Mouse (Mus musculus) kidney, postnatal 0 days (tissue): ENCODE results near the gene Gm28043. TPM values are rescaled to one million over a fixed set of nuclear protein-coding genes. Genes with fewer than 3 reads are reported as not detected.
A peak's percentile ranks its signal among the peaks of the same experiment; 100 is the strongest.
"Not testable (repeated sequence)": the region's sequence is repeated elsewhere in the genome, so short reads cannot be mapped to it uniquely, and the experiment has no call there.

Experiments
- ATAC-seq: fragments of 200-750 bp; cut with Nextera tagmentation; replicated peaks from 2 replicates; pipeline ENCODE4 v1.8.0; 2017; ENCODE audit warnings: low read depth, moderate number of reproducible peaks, moderate TSS enrichment, moderate library complexity; ENCODE audit not compliant: low FRiP score
- DNase-seq: peaks from one replicate; pipeline ENCODE4 v3.0.0-alpha.2; 2016; ENCODE audit warnings: low spot score
- H3K27ac ChIP-seq: fragments of 300-500 bp; sonication (generic); 2 replicates; pipeline ENCODE4 v1.5.1; 2014; ENCODE audit warnings: mild to moderate bottlenecking
- H3K27me3 ChIP-seq: fragments of 300-500 bp; sonication (generic); 2 replicates; pipeline ENCODE4 v1.6.1; 2014; ENCODE audit warnings: low read length, mixed read lengths; ENCODE audit not compliant: insufficient read depth
- H3K36me3 ChIP-seq: fragments of 300-500 bp; sonication (generic); 2 replicates; pipeline ENCODE4 v1.6.1; 2014; ENCODE audit warnings: low read length, mixed read lengths; ENCODE audit not compliant: insufficient read depth
- H3K4me1 ChIP-seq: fragments of 300-500 bp; sonication (generic); replicated peaks from 2 replicates; pipeline ENCODE4 v1.6.1; 2014; ENCODE audit warnings: antibody characterized with exemption, low read length, mixed read lengths; ENCODE audit not compliant: insufficient read depth
- H3K4me2 ChIP-seq: fragments of 300-500 bp; sonication (generic); 2 replicates; pipeline ENCODE4 v1.6.1; 2014; ENCODE audit warnings: mild to moderate bottlenecking, low read length, moderate library complexity, mixed read lengths
- H3K4me3 ChIP-seq: fragments of 300-500 bp; sonication (generic); replicated peaks from 2 replicates; pipeline ENCODE4 v1.5.1; 2014; ENCODE audit warnings: low read depth, low read length
- H3K9ac ChIP-seq: fragments of 300-500 bp; sonication (generic); 2 replicates; pipeline ENCODE4 v1.6.1; 2014; ENCODE audit warnings: low read depth, low read length
- H3K9me3 ChIP-seq: fragments of 300-500 bp; sonication (generic); replicated peaks from 2 replicates; pipeline ENCODE4 v1.6.1; 2016; ENCODE audit warnings: low read length, inconsistent platforms, mixed read lengths
- CTCF ChIP-seq: IDR thresholded peaks from 2 replicates; pipeline ENCODE4 v1.5.1; 2016; ENCODE audit warnings: antibody characterized with exemption, low read depth, mild to moderate bottlenecking, moderate library complexity
- WGBS: fragments of 180-500 bp; shearing (Covaris S2); extraction: QIAGEN DNeasy Blood & Tissue Kit; methylation state at CpG from one replicate; pipeline ENCODE4 v1.1.7; 2014; 5-methylcytosine and 5-hydroxymethylcytosine counted together
- polyA plus RNA-seq: library from polyadenylated mRNA; unstranded; fragments of >200 nt; fragmentation: Nextera tagmentation; extraction: Ambion mirVana; gene quantifications from 2 replicates; pipeline ENCODE4 v1.2.1, GENCODE M21; 2015

The Gm28043 gene
- polyA plus RNA-seq, 1 experiment from 2014 or later, result 2.1 TPM

DNA sequence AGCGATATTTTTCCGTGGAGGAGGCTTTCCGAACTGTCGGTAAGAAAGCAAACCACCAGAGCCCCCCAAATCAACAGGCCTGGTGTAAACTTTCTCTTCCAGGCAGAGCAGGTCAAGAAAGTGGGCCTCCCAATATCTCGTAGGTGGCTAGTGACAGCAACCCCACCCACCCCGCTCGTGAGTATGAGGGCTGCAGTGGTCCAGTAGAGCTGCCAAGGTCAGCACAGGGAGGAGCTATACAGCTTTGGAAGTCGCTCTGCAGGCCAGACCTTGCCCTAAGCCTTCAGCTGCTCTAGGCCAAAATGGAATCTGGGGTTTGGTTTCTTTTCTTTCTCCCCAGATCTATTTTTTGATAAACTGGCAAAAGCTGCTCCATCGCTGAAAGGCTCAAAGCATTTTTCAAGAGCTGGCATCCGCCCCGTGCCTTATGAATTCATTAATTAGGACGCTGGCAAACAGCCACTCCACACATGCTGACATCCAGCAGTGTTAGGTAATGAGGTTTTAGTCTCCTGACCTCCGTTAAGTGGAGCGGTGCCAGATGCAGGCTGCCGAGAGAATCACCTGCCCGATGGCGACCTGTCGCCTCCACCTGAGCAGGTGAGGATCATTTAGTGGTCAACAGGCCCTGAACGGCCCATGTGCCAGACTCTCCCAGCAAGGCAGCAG, 96.5 kb downstream of the Gm28043 start:
- Histone ChIP-seq H3K9me3 (no peaks in the 10 kb centered on the region), H3K4me1 (peaks cover 39% of the 10 kb centered on the region), H3K36me3 (no peaks in the 10 kb centered on the region), H3K27ac (no peak overlapping the region), H3K9ac (no peak overlapping the region), H3K27me3 (no peaks in the 10 kb centered on the region; the same call in 1 of the 2 replicates), H3K4me2 (no peak overlapping the region), H3K4me3 (no peak overlapping the region)
- no peak for ATAC-seq
- no peak for TF ChIP-seq CTCF
- no peak for DNase-seq
- 48% methylated on average over 19 of the region's 19 CpGs for WGBS

DNA sequence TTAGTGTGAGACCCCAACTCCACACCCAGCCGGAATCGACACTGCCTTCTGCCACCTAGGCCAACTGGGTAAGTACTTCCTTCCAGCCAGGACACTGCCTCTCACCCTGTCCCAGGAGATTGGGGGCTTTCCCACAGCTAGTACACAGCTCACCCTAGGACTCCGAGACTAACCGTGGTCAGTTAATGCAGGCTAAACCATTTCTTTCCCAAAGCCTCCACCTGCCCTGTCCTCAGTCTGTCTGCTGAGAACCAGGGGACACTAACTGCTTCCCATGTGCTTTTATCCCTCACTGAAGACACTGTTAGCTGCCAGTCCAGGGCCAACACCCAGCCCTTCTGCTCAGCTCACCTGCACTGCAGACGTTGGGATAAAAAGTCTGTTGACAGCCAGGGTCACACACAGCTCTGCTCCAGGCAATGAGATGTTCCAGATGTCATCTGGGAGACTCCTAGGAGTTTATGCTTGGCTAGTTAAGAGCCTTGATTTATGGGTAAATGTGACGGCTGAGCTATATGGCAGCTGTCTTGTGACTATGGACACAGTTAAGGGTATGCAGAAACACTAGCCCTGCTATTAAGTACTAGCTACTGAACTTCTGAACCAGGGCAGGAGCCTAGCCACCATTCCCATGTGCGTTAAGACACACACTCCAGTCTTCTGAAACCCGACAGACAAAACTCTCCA, 97.2 kb downstream of the Gm28043 start:
- WGBS, result 43% methylated on average over 8 of the region's 8 CpGs
- H3K9ac ChIP-seq, result no peak overlapping the region
- no peak overlapping the region for H3K4me2 ChIP-seq
- no peak for TF ChIP-seq CTCF
- no peak overlapping the region for H3K4me3 ChIP-seq
- no peaks in the 10 kb centered on the region for H3K36me3 ChIP-seq
- no peaks in the 10 kb centered on the region; the same call in 1 of the 2 replicates for H3K27me3 ChIP-seq
- H3K4me1 ChIP-seq, result peaks cover 36% of the 10 kb centered on the region
- no peak overlapping the region for H3K27ac ChIP-seq
- H3K9me3 ChIP-seq, result no peaks in the 10 kb centered on the region
- peak; percentile 70 for DNase-seq
- peak; percentile 45; the same call in 1 of the 2 replicates for ATAC-seq

DNA sequence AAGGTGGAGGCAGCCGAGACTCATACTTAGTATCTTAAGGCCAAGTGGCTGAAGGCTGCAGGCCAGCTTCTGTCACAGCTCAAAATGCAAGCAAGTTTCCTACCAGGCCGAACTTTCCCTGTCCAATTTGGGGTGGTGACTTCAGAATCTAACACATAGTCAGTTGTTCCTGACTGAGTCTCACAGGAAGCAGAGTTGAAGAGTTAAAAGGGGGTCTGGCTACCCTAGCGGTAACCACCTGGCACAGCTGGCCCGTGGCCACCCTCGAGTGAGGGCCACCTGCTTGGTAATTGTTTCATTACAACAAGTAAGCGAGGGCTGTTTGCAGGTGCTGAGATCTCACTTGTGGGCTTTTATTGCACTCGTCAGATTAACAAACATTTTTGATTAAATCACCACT, 97.9 kb downstream of the Gm28043 start:
- TF ChIP-seq CTCF, result no peak
- 45% methylated on average over 7 of the region's 7 CpGs for WGBS
- Histone ChIP-seq H3K4me1 (peaks cover 32% of the 10 kb centered on the region), H3K27ac (no peak overlapping the region), H3K36me3 (no peaks in the 10 kb centered on the region), H3K9ac (no peak overlapping the region), H3K9me3 (no peaks in the 10 kb centered on the region), H3K4me3 (no peak overlapping the region), H3K27me3 (no peaks in the 10 kb centered on the region; the same call in 1 of the 2 replicates), H3K4me2 (no peak overlapping the region)
- DNase-seq (no peak), ATAC-seq (no peak)

DNA sequence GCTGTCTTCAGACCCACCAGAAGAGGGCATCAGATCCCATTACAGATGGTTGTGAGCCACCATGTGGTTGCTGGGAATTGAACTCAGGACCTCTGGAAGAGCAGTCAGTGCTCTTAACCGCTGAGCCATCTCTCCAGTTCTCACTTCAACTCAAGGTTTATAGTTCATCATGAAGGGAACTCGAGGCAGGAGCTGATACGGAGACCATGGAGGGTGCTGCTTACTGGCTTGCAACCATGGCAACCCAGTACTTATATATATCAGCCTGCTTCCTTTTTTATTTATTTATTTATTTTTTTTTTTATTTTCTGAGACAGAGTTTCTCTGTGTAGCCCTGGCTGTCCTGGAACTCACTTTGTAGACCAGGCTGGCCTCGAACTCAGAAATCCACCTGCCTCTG, 99.1 kb downstream of the Gm28043 start:
- H3K27me3 ChIP-seq, ATAC-seq: not testable (repeated sequence)
- 96% methylated on average over 4 of the region's 4 CpGs for WGBS

DNA sequence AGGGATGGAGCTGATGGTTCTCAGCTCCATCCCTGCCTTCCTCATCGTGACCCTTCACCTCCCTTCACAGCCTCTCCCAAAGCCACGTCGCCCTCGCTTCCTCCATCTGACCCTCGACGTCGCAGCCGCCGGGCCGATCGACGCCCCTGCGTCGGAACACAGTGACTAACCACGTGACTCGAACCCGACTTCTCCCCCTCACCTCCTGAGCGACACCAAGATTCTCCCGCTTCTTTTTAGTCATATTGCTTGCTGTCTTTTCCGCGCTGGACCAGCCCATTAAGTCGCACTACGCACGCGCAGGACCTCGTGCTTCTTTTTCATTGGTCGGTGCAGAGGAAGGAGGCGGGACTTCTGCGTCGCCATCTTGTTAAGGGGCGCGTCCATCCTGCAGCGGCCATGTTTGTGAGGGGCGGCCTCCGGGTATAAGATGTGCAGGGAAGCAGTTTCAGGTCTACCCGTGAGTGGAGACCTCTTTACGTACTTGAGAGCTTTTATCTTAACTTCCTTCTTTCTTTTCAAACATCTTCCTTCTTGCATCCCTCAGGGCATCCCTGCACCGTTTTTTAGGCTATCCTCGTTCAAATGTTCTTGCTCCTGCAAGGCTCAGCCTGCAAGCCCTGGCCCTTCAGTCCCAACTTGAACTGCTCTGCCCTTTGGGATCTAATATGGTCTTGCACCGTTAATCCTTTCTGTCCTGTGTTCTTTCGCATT, 102.2 kb downstream of the Gm28043 start, which contains the start of gene Ccdc167:
Gene Ccdc167, minus strand, starts transcription at position 313 of the 714 bp plus-strand sequence.
- H3K9me3 ChIP-seq, result no peaks in the 10 kb centered on the region
- H3K4me3 ChIP-seq, result peak within 1 kb of the TSS; percentile 43
- H3K4me2 ChIP-seq, result peak within 1 kb of the TSS; percentile 55
- no peaks in the 10 kb centered on the region for H3K27me3 ChIP-seq
- no peak for TF ChIP-seq CTCF
- no peaks in the 10 kb centered on the region for H3K36me3 ChIP-seq
- ATAC-seq, result peak; percentile 94
- 5% methylated on average over 41 of the region's 41 CpGs for WGBS
- DNase-seq, result peak; percentile 98
- peaks cover 11% of the 10 kb centered on the region for H3K4me1 ChIP-seq
- H3K9ac ChIP-seq, result peak within 1 kb of the TSS; percentile 19; the same call in 1 of the 2 replicates
- no peak within 1 kb of the TSS for H3K27ac ChIP-seq

More for the DNA sequence above, 99.1 kb downstream of the Gm28043 start:
- H3K4me1 ChIP-seq, result peaks cover 28% of the 10 kb centered on the region
- not testable (repeated sequence) for DNase-seq, H3K9ac ChIP-seq, H3K4me2 ChIP-seq, H3K4me3 ChIP-seq, H3K9me3 ChIP-seq, H3K36me3 ChIP-seq, H3K27ac ChIP-seq

DNA sequence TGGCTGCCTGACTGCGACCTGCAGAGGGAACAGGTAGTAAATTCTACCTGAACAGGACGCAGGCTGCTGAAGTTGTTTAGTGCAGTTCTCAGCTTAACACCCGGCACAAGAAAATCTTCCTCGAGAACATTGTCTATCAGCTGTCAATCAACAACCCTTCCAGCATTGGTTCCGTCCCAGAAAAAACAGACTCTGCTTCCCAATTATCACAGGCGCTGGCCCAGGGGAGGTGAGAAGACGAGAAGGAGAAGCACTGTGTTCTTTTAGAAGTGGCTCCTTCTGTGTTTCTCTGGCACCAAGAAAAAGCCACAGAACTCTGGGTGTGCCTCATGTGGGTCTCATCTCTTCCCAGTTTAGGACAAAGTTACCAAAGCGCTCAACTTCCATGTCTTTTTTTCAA, 104.0 kb downstream of the Gm28043 start:
- H3K27ac ChIP-seq, result no peak overlapping the region
- 82% methylated on average over 8 of the region's 8 CpGs for WGBS
- no peaks in the 10 kb centered on the region for H3K27me3 ChIP-seq
- H3K4me2 ChIP-seq, result no peak overlapping the region
- no peaks in the 10 kb centered on the region for H3K36me3 ChIP-seq
- TF ChIP-seq CTCF, result no peak
- H3K9me3 ChIP-seq, result no peaks in the 10 kb centered on the region
- no peak for ATAC-seq
- no peak overlapping the region for H3K9ac ChIP-seq
- 0 out of 2 replicates have a peak, but pooled peaks cover 4% of the 10 kb centered on the region for H3K4me1 ChIP-seq
- H3K4me3 ChIP-seq, result no peak overlapping the region
- no peak for DNase-seq
